Mouse (Mus musculus) lung, adult 2 months (tissue): ENCODE measurements around the gene Trim56.

ENCODE experiments used
- CTCF ChIP-seq: fragments of 200-500 bp; IDR thresholded peaks from 2 replicates; pipeline ENCODE4 v1.5.1; 2011; ENCODE audit warnings: mild to moderate bottlenecking, low read length, control low read depth; ENCODE audit not compliant: insufficient read depth
- POLR2A ChIP-seq: fragments of 200-500 bp; IDR thresholded peaks from 2 replicates; pipeline ENCODE4 v1.6.1; 2011; ENCODE audit warnings: low read depth, mild to moderate bottlenecking, control low read depth, low read length, borderline replicate concordance; ENCODE audit errors: extremely low read depth

GRCm38 (mm10) chr5:137116987-137117386 lies 978 bp upstream of the Trim56 start:
- no peak for TF ChIP-seq POLR2A
- no peak for TF ChIP-seq CTCF
